Mouse (Mus musculus): ENCODE results near the gene Tyw1. TPM values are rescaled to one million over a fixed set of nuclear protein-coding genes. Genes with fewer than 3 reads are reported as not detected.

The Tyw1 gene
- polyA plus RNA-seq, 1 experiment = 27.7 TPM

DNA sequence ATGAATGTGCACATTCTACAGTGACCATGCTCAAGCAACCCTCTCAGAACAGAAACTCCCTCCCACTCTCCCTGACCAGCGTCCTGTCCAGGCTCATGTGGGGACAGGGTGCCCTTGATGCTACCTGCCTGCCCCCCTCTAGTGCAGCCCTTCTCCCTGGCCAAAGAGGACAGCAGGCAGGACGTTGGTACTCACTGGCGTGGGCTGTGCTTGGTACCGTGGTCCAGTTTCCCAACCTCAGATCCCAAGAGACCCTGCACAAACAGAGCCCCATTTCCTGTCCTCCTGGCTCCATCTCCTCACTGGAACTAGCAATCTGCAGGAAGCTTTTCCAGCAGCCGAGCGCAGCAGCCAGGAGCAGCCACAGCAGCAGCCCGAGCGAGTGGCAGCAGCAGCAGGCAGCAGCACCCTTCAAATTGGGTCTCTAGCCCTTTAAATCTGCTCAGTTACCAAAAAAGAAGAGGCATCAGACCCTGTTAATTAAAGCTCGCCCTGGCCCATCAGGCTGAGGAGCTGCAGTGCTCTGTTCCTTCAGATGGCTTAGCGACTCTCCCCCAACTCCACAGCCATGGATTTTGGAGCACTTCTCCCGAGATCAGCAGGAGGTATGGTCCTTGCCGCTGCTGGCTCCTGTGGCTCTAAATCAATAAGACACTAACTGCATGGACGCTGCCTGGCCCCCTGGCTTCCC is 128.9 kb downstream of the Tyw1 start, which contains the start of gene A330070K13Rik:
Gene A330070K13Rik (minus strand): TSS at position 410 of the 691 bp plus-strand sequence.
- Histone ChIP-seq H3K4me3 (ENCODE audit: low read depth, low read length) (no peak within 1 kb of the TSS), H3K4me1 (ENCODE audit: control insufficient read depth, insufficient read depth, low read length) (no peaks in the 10 kb centered on the region), H3K27me3 (ENCODE audit: control insufficient read depth, insufficient read depth, low read length, poor library complexity, severe bottlenecking) (no peaks in the 10 kb centered on the region), H3K9me3 (replicated peaks; ENCODE audit: control insufficient read depth, insufficient read depth, low read length, poor library complexity, severe bottlenecking) (no peaks in the 10 kb centered on the region), H3K27ac (ENCODE audit: insufficient read depth, low read length) (no peak within 1 kb of the TSS), H3K9ac (ENCODE audit: low read depth, poor library complexity, severe bottlenecking) (no peak within 1 kb of the TSS), H3K36me3 (ENCODE audit: control insufficient read depth, insufficient read depth, low read length, poor library complexity, severe bottlenecking) (no peaks in the 10 kb centered on the region)
- TF ChIP-seq CTCF (IDR thresholded peaks at IDR 0.05; ENCODE audit: low read depth, low read length) (no peak), EP300 (IDR thresholded peaks at IDR 0.05; ENCODE audit: insufficient read depth, low read depth, low read length) (no peak), POLR2A (IDR thresholded peaks at IDR 0.05; ENCODE audit: insufficient read depth, low read length) (no peak)

DNA sequence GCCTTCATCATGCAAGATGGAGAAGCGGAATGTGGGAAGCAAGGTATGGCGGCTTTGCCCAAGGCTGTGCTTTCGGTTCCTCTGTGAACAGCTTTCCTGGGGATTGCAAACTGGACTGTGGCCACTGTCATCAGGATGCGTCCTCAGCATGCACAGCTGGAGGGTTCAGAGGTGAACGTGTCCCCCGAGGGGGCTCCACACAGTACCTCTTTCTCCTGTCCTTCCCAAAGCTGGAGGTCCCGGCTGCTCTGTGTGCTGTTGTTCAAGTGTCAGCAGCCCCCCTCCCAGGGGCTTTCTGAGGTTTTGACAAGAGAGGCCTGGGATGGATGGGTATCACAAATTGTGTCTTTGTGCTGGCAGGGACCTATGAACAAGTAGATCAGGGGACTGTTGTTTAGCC is 131.0 kb downstream of the Tyw1 start:
- Histone ChIP-seq H3K36me3 (ENCODE audit: control insufficient read depth, insufficient read depth, low read length, poor library complexity, severe bottlenecking) (no peaks in the 10 kb centered on the region), H3K4me1 (ENCODE audit: control insufficient read depth, insufficient read depth, low read length) (no peaks in the 10 kb centered on the region), H3K27me3 (ENCODE audit: control insufficient read depth, insufficient read depth, low read length, poor library complexity, severe bottlenecking) (no peaks in the 10 kb centered on the region), H3K9ac (ENCODE audit: low read depth, poor library complexity, severe bottlenecking) (no peak overlapping the region), H3K9me3 (replicated peaks; ENCODE audit: control insufficient read depth, insufficient read depth, low read length, poor library complexity, severe bottlenecking) (no peaks in the 10 kb centered on the region), H3K4me3 (ENCODE audit: low read depth, low read length) (no peak overlapping the region), H3K27ac (ENCODE audit: insufficient read depth, low read length) (no peak overlapping the region)
- TF ChIP-seq CTCF (IDR thresholded peaks at IDR 0.05; ENCODE audit: low read depth, low read length) (no peak), POLR2A (IDR thresholded peaks at IDR 0.05; ENCODE audit: insufficient read depth, low read length) (no peak), EP300 (IDR thresholded peaks at IDR 0.05; ENCODE audit: insufficient read depth, low read depth, low read length) (no peak)

Other genes starting within 250 kb of the Tyw1 start
- gene Asl, start 226.4 kb upstream of the Tyw1 start, polyA plus RNA-seq (2011; ENCODE audit: insufficient read depth, insufficient read length, low read depth, missing spikeins) = 60.7 and 63.4 TPM in 2 replicates
- gene Crcp, start 226.3 kb upstream of the Tyw1 start, polyA plus RNA-seq (2011; ENCODE audit: insufficient read depth, insufficient read length, low read depth, missing spikeins) = 25.7 and 30.0 TPM in 2 replicates
- gene Tpst1, start 182.3 kb upstream of the Tyw1 start, polyA plus RNA-seq (2011; ENCODE audit: insufficient read depth, insufficient read length, low read depth, missing spikeins) = 35.6 and 44.8 TPM in 2 replicates
- gene Kctd7, start 110.8 kb upstream of the Tyw1 start, polyA plus RNA-seq (2011; ENCODE audit: insufficient read depth, insufficient read length, low read depth, missing spikeins) = 0.97 and 1.8 TPM in 2 replicates
- 29.9 and 34.8 TPM in 2 replicates for gene Rabgef1, start 83.8 kb upstream of the Tyw1 start, polyA plus RNA-seq (2011; ENCODE audit: insufficient read depth, insufficient read length, low read depth, missing spikeins)
- 60.2 and 63.9 TPM in 2 replicates for gene Tmem248, start 38.5 kb upstream of the Tyw1 start, polyA plus RNA-seq (2011; ENCODE audit: insufficient read depth, insufficient read length, low read depth, missing spikeins)
- 66.8 and 68.5 TPM in 2 replicates for gene Sbds, start 89 bp upstream of the Tyw1 start, polyA plus RNA-seq (2011; ENCODE audit: insufficient read depth, insufficient read length, low read depth, missing spikeins)
- 0.28 and 0.32 TPM in 2 replicates for gene Caln1, start 113.8 kb downstream of the Tyw1 start, polyA plus RNA-seq (2011; ENCODE audit: insufficient read depth, insufficient read length, low read depth, missing spikeins)
- gene A330070K13Rik, start 129.0 kb downstream of the Tyw1 start, polyA plus RNA-seq (2011; ENCODE audit: insufficient read depth, insufficient read length, low read depth, missing spikeins) = not detected in 2 replicates